Mouse (Mus musculus): ENCODE measurements around the gene Vmn1r15.

Gene Vmn1r15

GRCm38 (mm10) chr6:57257652-57258051 lies at the start of gene Vmn1r15:
Vmn1r15 (plus strand) TSS chr6:57257952.
- DNase-seq (ENCODE audit: low read depth, low spot score): no peak

DNA sequence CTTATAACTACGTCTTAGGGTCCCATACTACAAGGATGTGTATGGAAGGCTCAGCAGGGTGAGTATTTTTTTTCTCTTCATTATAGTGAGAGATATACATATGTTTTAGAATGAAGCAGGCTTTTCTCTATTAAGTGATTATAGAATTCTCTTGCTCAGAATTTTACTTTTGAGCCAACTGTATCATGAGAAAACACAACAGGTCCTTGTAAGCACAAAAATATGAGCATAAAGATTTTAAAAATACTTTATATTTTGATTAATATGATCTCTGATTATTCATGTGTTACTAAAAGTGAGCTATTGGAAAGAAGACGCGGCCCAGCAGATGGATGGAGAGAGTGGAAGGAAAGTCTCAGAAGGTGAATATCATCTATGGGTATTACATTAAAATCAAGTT lies 26.4 kb upstream of the Vmn1r15 start, which contains the start of gene Vmn1r14:
TSS of gene Vmn1r14 (plus strand) at position 301 of the 400 bp plus-strand sequence.
- DNase-seq (ENCODE audit: low read depth, low spot score): no peak

GRCm38 (mm10) chr6:57260990-57261389 lies 3.2 kb downstream of the Vmn1r15 start:
- DNase-seq (ENCODE audit: low read depth, low spot score): no peak

- DNase-seq (ENCODE audit: low read depth, low spot score): peak; percentile 1
Observed at GRCm38 (mm10) chr6:57271881-57272280, 14.1 kb downstream of the Vmn1r15 start.

- peak; percentile 7 for DNase-seq (ENCODE audit: low read depth, low spot score)
Observed at GRCm38 (mm10) chr6:57272517-57272916, 14.8 kb downstream of the Vmn1r15 start.

GRCm38 (mm10) chr6:57278952-57279351 lies 21.2 kb downstream of the Vmn1r15 start:
- no peak for DNase-seq (ENCODE audit: low read depth, low spot score)
